Mouse (Mus musculus) midbrain, embryonic 15.5 days (tissue): ENCODE results near the gene Apex1. TPM values are rescaled to one million over a fixed set of nuclear protein-coding genes. Genes with fewer than 3 reads are reported as not detected.
"Not testable (repeated sequence)": the region's sequence is repeated elsewhere in the genome, so short reads cannot be mapped to it uniquely, and the experiment has no call there.

Experiments
- ATAC-seq: fragments of 200-750 bp; cut with Nextera tagmentation; replicated peaks from 2 replicates; pipeline ENCODE4 v1.8.0; 2017; ENCODE audit warnings: moderate TSS enrichment
- H3K27ac ChIP-seq: fragments of 300-500 bp; sonication (generic); 2 replicates; pipeline ENCODE4 v1.5.1; 2015; ENCODE audit warnings: mild to moderate bottlenecking, inconsistent platforms
- H3K27me3 ChIP-seq: fragments of 300-500 bp; sonication (generic); replicated peaks from 2 replicates; pipeline ENCODE4 v1.6.1; 2015; ENCODE audit warnings: inconsistent platforms
- H3K36me3 ChIP-seq: fragments of 300-500 bp; sonication (generic); replicated peaks from 2 replicates; pipeline ENCODE4 v1.6.1; 2015; ENCODE audit warnings: inconsistent platforms
- H3K4me1 ChIP-seq: fragments of 300-500 bp; sonication (generic); 2 replicates; pipeline ENCODE4 v1.6.1; 2015; ENCODE audit warnings: inconsistent platforms
- H3K4me2 ChIP-seq: fragments of 300-500 bp; sonication (generic); 2 replicates; pipeline ENCODE4 v1.6.1; 2015; ENCODE audit warnings: inconsistent platforms, mild to moderate bottlenecking, moderate library complexity
- H3K4me3 ChIP-seq: fragments of 300-500 bp; sonication (generic); 2 replicates; pipeline ENCODE4 v1.5.1; 2015; ENCODE audit warnings: mild to moderate bottlenecking, inconsistent platforms
- H3K9ac ChIP-seq: fragments of 300-500 bp; sonication (generic); 2 replicates; pipeline ENCODE4 v1.6.1; 2015; ENCODE audit warnings: mild to moderate bottlenecking, inconsistent platforms
- H3K9me3 ChIP-seq: fragments of 300-500 bp; sonication (generic); 2 replicates; pipeline ENCODE4 v1.6.1; 2016; ENCODE audit warnings: inconsistent platforms
- WGBS: fragments of 180-500 bp; shearing (Covaris S2); methylation state at CpG from one replicate; pipeline ENCODE4 v1.1.7; 2015; ENCODE audit warnings: mixed read lengths; 5-methylcytosine and 5-hydroxymethylcytosine counted together
- polyA plus RNA-seq: library from polyadenylated mRNA; unstranded; fragments of >200 nt; fragmentation: Nextera tagmentation; extraction: Ambion mirVana; gene quantifications from 2 replicates; pipeline ENCODE4 v1.2.1, GENCODE M21; 2015

The Apex1 gene
- polyA plus RNA-seq, 1 experiment from 2014 or later: 190 TPM

DNA sequence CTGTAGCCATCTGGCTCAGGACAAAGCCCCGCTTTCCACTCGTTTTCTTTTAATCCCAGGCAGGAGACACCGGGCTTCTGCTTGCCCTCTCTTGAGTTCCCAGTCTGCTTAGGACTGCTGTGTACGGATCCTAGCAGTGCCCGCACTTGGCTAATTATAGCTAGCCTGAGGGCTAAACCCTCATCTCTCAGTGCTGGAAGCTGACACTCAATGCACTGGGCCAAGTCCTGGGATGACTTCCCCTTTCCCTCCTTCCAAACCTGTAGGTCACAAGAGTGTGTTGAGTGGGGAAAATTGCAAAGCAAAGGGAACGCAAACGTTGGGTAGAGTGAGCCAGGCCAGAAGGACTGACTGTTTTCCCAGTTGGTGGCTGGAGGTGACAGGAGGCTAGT, 27.4 kb upstream of the Apex1 start, which contains the start of gene Klhl33:
Gene Klhl33, minus strand, starts transcription at position 134 of the 392 bp plus-strand sequence.
- Histone ChIP-seq H3K4me1 (peaks cover 16% of the 10 kb centered on the region), H3K4me2 (peak within 1 kb of the TSS; percentile 92), H3K27me3 (0 out of 2 replicates have a peak, but pooled peaks cover 2% of the 10 kb centered on the region), H3K4me3 (peak within 1 kb of the TSS; percentile 58), H3K27ac (peak within 1 kb of the TSS; percentile 32), H3K36me3 (no peaks in the 10 kb centered on the region), H3K9ac (peak within 1 kb of the TSS; percentile 69), H3K9me3 (no peaks in the 10 kb centered on the region)
- ATAC-seq: peak; percentile 19; the same call in 1 of the 2 replicates
- 41% methylated on average over 7 of the region's 7 CpGs for WGBS

- not testable (repeated sequence) for H3K36me3 ChIP-seq, H3K27ac ChIP-seq, H3K27me3 ChIP-seq, ATAC-seq, H3K9ac ChIP-seq, H3K9me3 ChIP-seq, H3K4me2 ChIP-seq, H3K4me3 ChIP-seq
- 92% methylated on average over 2 of the region's 2 CpGs for WGBS
- peaks cover 16% of the 10 kb centered on the region for H3K4me1 ChIP-seq
Measured at GRCm38 (mm10) chr14:50897992-50898391, 26.8 kb upstream of the Apex1 start.

DNA sequence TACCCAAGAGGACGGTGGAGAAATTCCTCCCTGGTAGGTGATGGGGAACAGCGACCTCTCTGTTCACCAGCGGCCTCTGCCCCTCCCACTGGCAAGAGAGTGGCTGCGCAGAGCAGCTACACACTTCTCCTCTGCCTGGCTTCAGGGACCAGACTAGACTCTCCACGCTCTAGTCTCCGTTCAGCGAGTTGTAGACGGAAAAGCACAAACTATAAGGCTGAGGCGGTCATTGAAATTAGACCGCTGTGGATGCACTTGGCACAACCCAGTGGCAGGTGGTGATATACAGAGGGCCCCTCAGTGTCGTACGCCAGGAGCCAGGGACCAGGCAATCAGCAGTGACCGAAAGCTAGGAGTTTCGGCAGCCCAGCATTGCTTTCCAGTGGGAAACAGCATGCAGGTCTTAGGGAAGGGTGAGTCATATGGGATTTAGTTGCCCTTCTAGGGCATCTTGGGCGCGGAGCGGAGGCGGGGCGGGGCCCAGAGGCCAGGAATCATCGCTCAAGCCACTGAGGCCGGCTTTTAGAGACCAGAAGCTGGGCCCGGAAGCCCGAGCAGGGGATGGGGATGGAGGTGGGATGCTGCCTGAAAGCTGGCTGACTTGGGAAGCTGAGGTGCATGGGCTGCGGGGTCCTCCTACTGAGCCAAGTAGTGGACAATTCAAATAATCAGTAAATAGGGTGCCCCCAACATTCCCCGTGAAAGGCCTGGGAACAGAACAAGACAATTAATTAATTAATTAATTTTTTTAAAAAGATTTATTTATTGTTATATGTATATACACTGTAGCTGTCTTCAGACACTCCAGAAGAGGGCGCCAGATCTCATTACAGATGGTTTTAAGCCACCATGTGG, 20.6 kb upstream of the Apex1 start:
- Histone ChIP-seq H3K9me3 (no peaks in the 10 kb centered on the region), H3K4me1 (peaks cover 9% of the 10 kb centered on the region), H3K9ac (peak overlapping the region; percentile 48), H3K27ac (peak overlapping the region; percentile 58), H3K4me3 (peak overlapping the region; percentile 44), H3K4me2 (peak overlapping the region; percentile 68), H3K36me3 (no peaks in the 10 kb centered on the region), H3K27me3 (no peaks in the 10 kb centered on the region)
- WGBS: 3% methylated on average over 26 of the region's 26 CpGs
- ATAC-seq: peak; percentile 92

- no peaks in the 10 kb centered on the region for H3K36me3 ChIP-seq
- H3K9me3 ChIP-seq: no peaks in the 10 kb centered on the region
- no peaks in the 10 kb centered on the region for H3K27me3 ChIP-seq
- no peak overlapping the region for H3K4me3 ChIP-seq
- H3K4me1 ChIP-seq: peaks cover 9% of the 10 kb centered on the region
- no peak overlapping the region for H3K4me2 ChIP-seq
- H3K9ac ChIP-seq: no peak overlapping the region
- no peak for ATAC-seq
- 82% methylated on average over 4 of the region's 4 CpGs for WGBS
- H3K27ac ChIP-seq: no peak overlapping the region
Measured at GRCm38 (mm10) chr14:50904828-50905129, 20.0 kb upstream of the Apex1 start.

DNA sequence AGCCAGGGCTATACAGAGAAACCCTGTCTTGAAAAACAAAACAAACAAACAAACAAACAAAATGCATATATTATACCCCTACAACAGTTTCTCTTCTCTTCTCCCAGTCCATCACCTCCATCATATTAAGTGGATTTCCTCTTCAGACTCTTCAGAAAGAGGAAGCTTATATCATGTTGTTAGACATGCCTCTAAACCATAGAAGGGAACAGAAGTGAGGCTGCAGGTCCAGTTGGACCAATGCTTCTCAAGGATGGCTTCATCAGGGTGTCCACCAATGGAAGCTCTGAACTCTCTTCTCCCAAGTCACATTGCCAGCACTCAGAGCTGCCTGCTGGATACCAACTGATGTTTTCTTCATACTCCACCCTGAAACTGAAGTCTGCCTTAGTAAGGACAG, 19.4 kb upstream of the Apex1 start:
- not testable (repeated sequence) for ATAC-seq, H3K27ac ChIP-seq, H3K36me3 ChIP-seq, H3K27me3 ChIP-seq, H3K9me3 ChIP-seq, H3K9ac ChIP-seq, H3K4me3 ChIP-seq, H3K4me1 ChIP-seq, H3K4me2 ChIP-seq

DNA sequence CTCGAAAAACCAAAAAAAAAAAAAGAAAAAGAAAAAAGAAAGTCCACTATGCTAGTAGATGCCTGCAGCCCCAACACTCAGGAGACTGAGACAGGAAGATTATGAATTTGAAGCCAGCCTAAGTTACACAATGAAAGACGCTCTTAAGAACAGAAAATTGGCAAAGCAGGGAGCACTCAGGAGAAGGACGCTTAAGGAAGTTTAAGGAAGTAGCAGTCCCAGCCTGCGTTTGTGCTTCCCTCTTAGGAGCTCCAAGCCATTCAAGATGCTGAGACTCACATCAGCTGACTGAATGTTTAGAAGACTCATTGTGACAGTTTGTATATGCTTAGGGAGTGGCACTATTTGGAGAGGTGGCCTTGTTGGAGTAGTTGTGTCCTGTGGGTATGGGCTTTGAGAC, 16.6 kb upstream of the Apex1 start:
- 81% methylated on average over 4 of the region's 4 CpGs for WGBS
- Histone ChIP-seq H3K4me2 (no peak overlapping the region), H3K9ac (no peak overlapping the region), H3K27ac (no peak overlapping the region), H3K27me3 (no peaks in the 10 kb centered on the region), H3K36me3 (peaks cover 5% of the 10 kb centered on the region; the same call in 1 of the 2 replicates), H3K9me3 (no peaks in the 10 kb centered on the region), H3K4me1 (peaks cover 9% of the 10 kb centered on the region), H3K4me3 (no peak overlapping the region)
- no peak for ATAC-seq

DNA sequence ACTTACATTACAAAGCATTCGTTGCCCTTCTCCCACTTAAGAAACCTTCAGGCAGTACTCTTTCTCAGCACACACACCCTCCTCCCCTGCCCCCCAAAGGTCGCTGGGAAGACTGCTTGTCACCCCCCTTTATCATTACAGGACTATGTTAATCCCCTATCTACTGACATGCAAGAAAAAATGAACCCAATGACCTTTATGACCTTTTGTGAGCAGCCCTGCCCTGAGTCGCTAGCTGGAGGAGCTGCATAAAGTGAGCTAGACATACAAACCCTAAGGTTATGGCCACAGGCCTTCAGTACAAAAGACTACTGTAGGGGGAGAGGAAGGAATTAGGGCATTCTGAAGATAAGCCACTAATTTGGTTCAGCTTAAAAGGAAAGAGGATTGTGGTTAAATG, 13.4 kb upstream of the Apex1 start:
- H3K9ac ChIP-seq: no peak overlapping the region
- H3K4me1 ChIP-seq: no peaks in the 10 kb centered on the region
- H3K27me3 ChIP-seq: no peaks in the 10 kb centered on the region
- WGBS: 63% methylated on average over 3 of the region's 3 CpGs
- H3K36me3 ChIP-seq: peaks cover 24% of the 10 kb centered on the region
- no peak overlapping the region for H3K27ac ChIP-seq
- no peak; the same call in 1 of the 2 replicates for ATAC-seq
- no peaks in the 10 kb centered on the region for H3K9me3 ChIP-seq
- H3K4me3 ChIP-seq: no peak overlapping the region
- H3K4me2 ChIP-seq: no peak overlapping the region

- not testable (repeated sequence) for H3K27ac ChIP-seq, H3K9me3 ChIP-seq, H3K27me3 ChIP-seq, ATAC-seq
- H3K9ac ChIP-seq: peak overlapping the region; percentile 53; the same call in 1 of the 2 replicates
- 86% methylated on average over 1 of the region's 1 CpGs for WGBS
- peak overlapping the region; percentile 76 for H3K4me2 ChIP-seq
- H3K4me3 ChIP-seq: peak overlapping the region; percentile 64
- peaks cover 17% of the 10 kb centered on the region for H3K36me3 ChIP-seq
- H3K4me1 ChIP-seq: peaks cover 30% of the 10 kb centered on the region
Measured at GRCm38 (mm10) chr14:50923437-50923836, 1.3 kb upstream of the Apex1 start.

- Histone ChIP-seq H3K9ac (peak overlapping the region; percentile 62), H3K4me2 (peak overlapping the region; percentile 76), H3K9me3 (no peaks in the 10 kb centered on the region), H3K4me1 (peaks cover 43% of the 10 kb centered on the region), H3K4me3 (peak overlapping the region; percentile 64), H3K27ac (peak overlapping the region; percentile 87), H3K36me3 (peaks cover 19% of the 10 kb centered on the region), H3K27me3 (no peaks in the 10 kb centered on the region)
- peak; percentile 48 for ATAC-seq
- under 1% methylated on average over 38 of the region's 38 CpGs for WGBS
Measured at GRCm38 (mm10) chr14:50925111-50925920, 548 bp downstream of the Apex1 start.

DNA sequence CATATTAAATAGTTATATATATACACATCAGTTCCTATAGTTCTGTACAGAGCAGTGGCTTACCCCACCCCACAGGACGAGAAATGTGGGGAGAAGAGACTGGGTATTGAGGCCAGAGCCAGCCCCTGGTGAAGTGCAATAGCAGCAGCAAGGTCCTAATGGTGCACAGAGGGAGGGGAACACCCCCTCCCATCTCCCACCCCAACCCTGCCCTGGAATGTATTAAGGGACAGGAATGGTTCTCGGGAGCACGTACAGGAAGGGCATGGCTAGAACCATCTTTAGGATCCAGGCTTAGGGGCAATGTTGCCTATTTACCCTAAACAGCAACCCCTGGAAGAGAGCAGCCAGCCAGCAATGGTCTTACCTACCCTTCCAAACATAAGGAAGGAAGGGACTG, 2.6 kb downstream of the Apex1 start:
- H3K36me3 ChIP-seq: peaks cover 19% of the 10 kb centered on the region
- H3K9ac ChIP-seq: no peak overlapping the region
- H3K27ac ChIP-seq: no peak overlapping the region
- no peak overlapping the region for H3K4me2 ChIP-seq
- no peak for ATAC-seq
- peaks cover 50% of the 10 kb centered on the region for H3K4me1 ChIP-seq
- no peak overlapping the region for H3K4me3 ChIP-seq
- H3K27me3 ChIP-seq: no peaks in the 10 kb centered on the region
- H3K9me3 ChIP-seq: no peaks in the 10 kb centered on the region
- 74% methylated on average over 3 of the region's 3 CpGs for WGBS

DNA sequence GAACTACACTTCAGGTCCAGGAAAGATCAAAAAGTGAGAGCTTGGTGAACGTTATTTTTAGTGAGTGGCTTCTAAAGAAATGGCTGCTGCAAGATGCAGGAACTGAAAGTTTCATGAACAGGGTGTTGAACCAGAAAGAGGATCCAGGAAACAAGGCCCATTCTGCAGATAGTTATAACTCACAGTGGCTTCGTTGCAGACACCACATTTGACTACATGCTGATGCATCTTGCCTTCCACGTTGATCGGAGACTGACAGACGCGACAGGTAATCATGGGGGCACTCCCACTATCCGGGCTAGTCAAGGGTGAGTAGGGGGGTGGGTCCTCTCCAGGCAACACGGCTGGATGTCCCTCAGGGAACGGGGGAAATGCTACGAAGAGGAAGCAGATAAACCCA, 5.2 kb downstream of the Apex1 start:
- H3K4me2 ChIP-seq: peak overlapping the region; percentile 78
- peak overlapping the region; percentile 82 for H3K27ac ChIP-seq
- no peaks in the 10 kb centered on the region for H3K27me3 ChIP-seq
- peaks cover 19% of the 10 kb centered on the region for H3K36me3 ChIP-seq
- peak overlapping the region; percentile 93 for H3K9ac ChIP-seq
- no peak for ATAC-seq
- no peaks in the 10 kb centered on the region for H3K9me3 ChIP-seq
- 16% methylated on average over 10 of the region's 10 CpGs for WGBS
- H3K4me1 ChIP-seq: peaks cover 42% of the 10 kb centered on the region
- H3K4me3 ChIP-seq: peak overlapping the region; percentile 88

- Histone ChIP-seq H3K9ac (peak overlapping the region; percentile 93), H3K9me3 (no peaks in the 10 kb centered on the region), H3K27me3 (no peaks in the 10 kb centered on the region), H3K27ac (peak overlapping the region; percentile 82), H3K36me3 (peaks cover 19% of the 10 kb centered on the region), H3K4me2 (peak overlapping the region; percentile 78), H3K4me3 (peak overlapping the region; percentile 88), H3K4me1 (peaks cover 42% of the 10 kb centered on the region)
- ATAC-seq: peak; percentile 60
- WGBS: under 1% methylated on average over 38 of the region's 38 CpGs
Measured at GRCm38 (mm10) chr14:50930377-50930753, 5.6 kb downstream of the Apex1 start.
